Mouse (Mus musculus): ENCODE data around the gene Gm21394.
"Not testable (repeated sequence)": the region's sequence is repeated elsewhere in the genome, so short reads cannot be mapped to it uniquely, and the experiment has no call there.

Gm21394 gene

GRCm38 (mm10) chrY:84564807-84565206 lies at the start of gene Gm21394:
Gene Gm21394, minus strand, starts transcription at chrY:84564907.
- DNase-seq (ENCODE audit: low spot score in 2 of 2) = not testable (repeated sequence)
